Mouse (Mus musculus): ENCODE data around the gene Gabrd. TPM values are rescaled to one million over a fixed set of nuclear protein-coding genes. Genes with fewer than 3 reads are reported as not detected.
A peak's percentile ranks its signal among the peaks of the same experiment; 100 is the strongest.

Gene Gabrd
- polyA plus RNA-seq, 1 experiment, result not detected

DNA sequence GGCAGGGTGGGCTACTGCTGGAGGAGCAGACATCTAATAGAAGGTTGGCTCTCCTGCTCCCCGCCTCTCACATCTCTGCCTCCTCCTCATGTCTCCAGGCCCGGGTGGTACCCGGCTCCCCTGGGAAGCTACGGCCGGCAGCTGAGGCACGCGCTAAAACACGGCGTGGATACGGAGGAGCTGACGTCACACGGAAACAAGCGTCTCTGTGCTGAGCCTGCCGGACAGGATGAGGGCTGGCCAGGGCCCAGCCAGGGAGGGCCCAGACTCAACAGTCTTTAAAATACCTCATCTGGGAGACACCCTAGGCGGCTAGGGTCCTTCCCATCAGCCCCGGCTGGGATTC, 52.3 kb downstream of the Gabrd start:
- no peak overlapping the region for H3K27ac ChIP-seq (ENCODE audit: insufficient read depth, low read length)
- peak overlapping the region; percentile 44 for H3K4me3 ChIP-seq (ENCODE audit: insufficient read depth, low read length)

DNA sequence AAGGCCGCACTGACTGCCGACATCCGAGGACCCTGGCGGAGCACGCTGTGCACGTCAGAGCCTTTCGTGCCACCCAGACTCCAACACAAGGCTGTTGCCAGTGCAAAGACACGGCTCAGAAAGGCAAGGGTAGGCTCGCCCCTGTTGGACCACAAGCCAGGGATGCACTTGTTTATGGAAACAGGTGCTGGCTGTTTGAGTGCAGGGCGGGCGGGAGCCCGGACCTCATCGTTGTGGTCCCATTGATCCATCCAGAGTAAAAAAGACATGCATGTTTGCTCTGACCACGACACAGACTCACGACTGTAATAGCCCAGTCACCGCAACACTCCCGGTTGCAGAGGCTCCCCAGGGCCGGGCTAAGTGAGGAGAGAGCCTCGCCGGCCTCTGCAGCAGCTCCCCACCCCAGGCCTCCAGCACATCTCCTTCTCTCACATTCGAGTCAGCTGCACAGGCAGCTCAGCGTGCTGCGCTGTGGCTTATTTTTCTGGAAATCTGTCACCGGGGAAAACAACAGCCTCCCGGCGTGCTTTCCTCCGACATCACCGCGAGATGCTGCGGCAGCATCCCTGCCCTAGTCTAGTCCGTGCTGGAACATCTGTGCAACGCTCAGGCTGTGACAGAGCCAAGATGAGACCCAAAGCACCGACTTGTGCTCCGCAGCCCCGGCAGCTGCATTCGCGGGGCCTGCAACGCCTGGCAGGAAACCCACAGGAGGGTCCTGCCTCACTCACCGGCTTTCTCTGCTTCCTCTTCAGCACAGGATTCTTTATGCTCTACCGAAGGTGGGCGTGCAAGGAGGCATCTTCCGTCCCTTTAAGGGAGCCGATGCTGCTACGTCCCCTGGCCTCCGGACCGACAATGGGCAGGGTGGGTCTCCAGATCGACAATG, 53.0 kb downstream of the Gabrd start:
- no peaks in the 10 kb centered on the region for H3K4me1 ChIP-seq (ENCODE audit: control insufficient read depth, insufficient read depth, low read length)
- peak overlapping the region; percentile 44 for H3K4me3 ChIP-seq (ENCODE audit: insufficient read depth, low read length)
- no peak overlapping the region for H3K27ac ChIP-seq (ENCODE audit: insufficient read depth, low read length)
- TF ChIP-seq POLR2A (IDR thresholded peaks at IDR 0.05; ENCODE audit: low read depth, low read length) (no peak), CTCF (IDR thresholded peaks at IDR 0.05; ENCODE audit: borderline replicate concordance, insufficient read depth, low read length) (no peak)

More for the DNA sequence above, 52.3 kb downstream of the Gabrd start:
- TF ChIP-seq POLR2A (IDR thresholded peaks at IDR 0.05; ENCODE audit: low read depth, low read length), result no peak
- TF ChIP-seq CTCF (IDR thresholded peaks at IDR 0.05; ENCODE audit: borderline replicate concordance, insufficient read depth, low read length), result no peak
- H3K4me1 ChIP-seq (ENCODE audit: control insufficient read depth, insufficient read depth, low read length), result no peaks in the 10 kb centered on the region

DNA sequence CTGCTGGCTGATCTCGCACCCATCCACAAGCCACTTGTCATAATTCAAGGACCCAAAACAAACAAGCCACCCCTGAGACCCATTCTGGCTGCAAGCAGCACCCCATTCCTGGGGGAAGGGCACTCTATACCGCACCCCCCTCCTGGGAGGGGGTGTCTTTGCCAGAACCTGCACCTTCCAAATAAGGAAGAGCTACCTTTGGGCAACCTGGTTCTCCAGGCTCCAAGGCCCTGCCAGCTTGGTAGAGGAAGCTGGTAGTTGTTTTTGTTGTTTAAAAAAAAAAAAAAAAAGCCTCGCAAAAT, 53.7 kb downstream of the Gabrd start:
- Histone ChIP-seq H3K27ac (ENCODE audit: insufficient read depth, low read length) (no peak overlapping the region), H3K4me3 (ENCODE audit: insufficient read depth, low read length) (no peak overlapping the region), H3K4me1 (ENCODE audit: control insufficient read depth, insufficient read depth, low read length) (no peaks in the 10 kb centered on the region)
- TF ChIP-seq POLR2A (IDR thresholded peaks at IDR 0.05; ENCODE audit: low read depth, low read length) (no peak), CTCF (IDR thresholded peaks at IDR 0.05; ENCODE audit: borderline replicate concordance, insufficient read depth, low read length) (no peak)

DNA sequence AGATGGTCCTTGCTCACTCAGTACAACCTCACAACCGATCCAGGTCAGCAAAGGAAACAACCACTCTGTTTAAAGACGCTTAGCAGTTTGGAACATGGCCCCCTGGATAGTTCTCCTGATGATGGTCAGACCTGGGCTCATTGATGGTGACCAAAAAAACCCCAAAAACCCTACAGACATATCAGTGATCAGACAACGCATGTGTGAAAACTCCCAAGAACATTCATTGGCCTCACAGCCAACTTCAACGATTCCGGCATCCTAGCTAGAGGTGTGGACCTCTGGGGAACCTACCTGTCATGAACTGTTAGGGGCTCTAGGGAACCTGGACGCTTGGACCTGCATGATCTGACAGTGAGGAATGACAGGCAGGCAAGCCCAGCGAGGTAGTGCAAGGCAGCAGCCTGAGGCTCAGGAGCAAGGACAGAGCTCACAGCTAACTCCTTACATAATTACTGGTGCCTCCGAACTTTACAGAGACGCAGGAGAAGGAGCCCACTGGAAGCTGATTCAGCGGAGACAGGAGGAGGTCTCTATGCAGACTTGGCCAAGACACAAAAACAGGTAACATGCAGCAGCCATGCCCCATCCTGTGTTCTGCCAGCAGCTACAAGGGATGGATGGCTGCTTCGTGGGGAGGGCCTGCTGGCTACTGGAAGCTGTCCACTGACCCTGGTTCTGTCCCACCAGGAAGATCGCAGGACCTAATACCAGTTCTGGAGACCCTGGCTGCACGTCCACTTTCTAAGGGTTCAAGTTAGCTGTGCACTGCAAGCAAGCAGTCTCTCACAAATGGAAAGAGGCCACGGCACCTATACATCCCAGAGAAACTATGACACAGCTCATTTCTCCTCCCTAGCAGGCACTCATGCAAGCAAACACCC, 54.3 kb downstream of the Gabrd start:
- no peaks in the 10 kb centered on the region for H3K4me1 ChIP-seq (ENCODE audit: control insufficient read depth, insufficient read depth, low read length)
- no peak overlapping the region for H3K4me3 ChIP-seq (ENCODE audit: insufficient read depth, low read length)
- TF ChIP-seq POLR2A (IDR thresholded peaks at IDR 0.05; ENCODE audit: low read depth, low read length), result no peak
- TF ChIP-seq CTCF (IDR thresholded peaks at IDR 0.05; ENCODE audit: borderline replicate concordance, insufficient read depth, low read length), result no peak
- H3K27ac ChIP-seq (ENCODE audit: insufficient read depth, low read length), result no peak overlapping the region

DNA sequence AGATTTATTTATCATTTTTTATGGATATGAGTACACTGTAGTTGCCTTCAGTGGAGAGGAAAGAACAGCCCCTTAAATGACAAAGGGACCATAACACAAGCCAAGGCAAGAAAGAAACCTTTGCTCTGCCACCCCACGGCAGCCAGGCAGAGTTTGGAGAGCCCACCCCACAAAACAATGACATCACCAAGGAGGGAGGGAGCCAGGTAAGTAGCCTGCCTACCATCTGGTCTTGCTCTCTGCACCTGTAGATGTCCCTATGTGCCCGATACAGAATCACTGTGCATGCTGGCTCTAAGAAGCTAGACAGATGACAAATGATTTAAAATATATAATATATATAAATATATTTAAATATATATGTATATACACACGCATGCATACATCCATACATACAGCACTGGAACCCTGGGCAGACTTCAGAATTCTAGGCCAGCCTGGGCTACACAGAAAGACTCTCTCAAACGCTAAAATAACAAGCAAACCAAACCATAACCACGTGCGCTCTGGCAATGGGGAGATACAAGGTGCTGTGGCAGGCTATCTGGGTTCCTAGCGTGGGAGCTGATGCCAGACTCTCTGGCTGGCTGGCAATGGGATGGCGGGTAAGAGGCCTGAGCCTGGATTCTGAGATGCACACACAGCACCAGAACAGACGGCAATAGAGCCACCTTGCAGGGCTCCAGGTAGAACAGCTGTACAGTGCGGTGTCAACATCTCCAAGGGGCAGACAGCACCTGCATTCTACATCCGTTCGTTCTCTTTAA, 61.4 kb downstream of the Gabrd start:
- TF ChIP-seq CTCF (IDR thresholded peaks at IDR 0.05; ENCODE audit: borderline replicate concordance, insufficient read depth, low read length), result no peak
- no peak for TF ChIP-seq POLR2A (IDR thresholded peaks at IDR 0.05; ENCODE audit: low read depth, low read length)
- no peak overlapping the region for H3K4me3 ChIP-seq (ENCODE audit: insufficient read depth, low read length)
- no peak overlapping the region for H3K27ac ChIP-seq (ENCODE audit: insufficient read depth, low read length)
- no peaks in the 10 kb centered on the region for H3K4me1 ChIP-seq (ENCODE audit: control insufficient read depth, insufficient read depth, low read length)

Other genes starting within 250 kb of the Gabrd start
- gene Ski, start 175.5 kb downstream of the Gabrd start, polyA plus RNA-seq (2011; ENCODE audit: insufficient read length, low read depth, missing spikeins), result 88.4 and 106 TPM in 2 replicates
- 19.8 and 21.1 TPM in 2 replicates for gene Faap20, start 148.3 kb downstream of the Gabrd start, polyA plus RNA-seq (2011; ENCODE audit: insufficient read length, low read depth, missing spikeins)
- gene Prkcz, start 36.8 kb downstream of the Gabrd start, polyA plus RNA-seq (2011; ENCODE audit: insufficient read length, low read depth, missing spikeins), result 0.63 and 1.4 TPM in 2 replicates
- gene Cfap74, start 11.1 kb upstream of the Gabrd start, polyA plus RNA-seq (2011; ENCODE audit: insufficient read length, low read depth, missing spikeins), result 1.5 and 2.0 TPM in 2 replicates
- gene Tmem52, start 71.0 kb upstream of the Gabrd start, polyA plus RNA-seq (2011; ENCODE audit: insufficient read length, low read depth, missing spikeins), result not detected in 2 replicates
- gene Gnb1, start 93.2 kb upstream of the Gabrd start, polyA plus RNA-seq (2011; ENCODE audit: insufficient read length, low read depth, missing spikeins), result 532 and 536 TPM in 2 replicates
- gene Nadk, start 164.3 kb upstream of the Gabrd start, polyA plus RNA-seq (2011; ENCODE audit: insufficient read length, low read depth, missing spikeins), result 116 and 130 TPM in 2 replicates
- gene Slc35e2, start 203.3 kb upstream of the Gabrd start, polyA plus RNA-seq (2011; ENCODE audit: insufficient read length, low read depth, missing spikeins), result 11.7 and 13.5 TPM in 2 replicates
- gene Cdk11b, start 226.7 kb upstream of the Gabrd start, polyA plus RNA-seq (2011; ENCODE audit: insufficient read length, low read depth, missing spikeins), result 75.2 and 77.0 TPM in 2 replicates
- not detected in 2 replicates for gene Gm10563, start 247.3 kb upstream of the Gabrd start, polyA plus RNA-seq (2011; ENCODE audit: insufficient read length, low read depth, missing spikeins)

Measured in embryonic fibroblast, embryonic 13.5 days (primary cell).